Mouse (Mus musculus) macrophage (primary cell): Measurements from ENCODE around the gene Tulp2. TPM values are rescaled to one million over a fixed set of nuclear protein-coding genes. Genes with fewer than 3 reads are reported as not detected.
A peak's percentile ranks its signal among the peaks of the same experiment; 100 is the strongest.
"Not testable (repeated sequence)": the region's sequence is repeated elsewhere in the genome, so short reads cannot be mapped to it uniquely, and the experiment has no call there.

Source experiments
- H3K27ac ChIP-seq: fragments of 350-480 bp; formaldehyde crosslinking; 2 replicates; pipeline ENCODE4 v1.9.0; 2021
- H3K36me3 ChIP-seq: fragments of 350-480 bp; formaldehyde crosslinking; 2 replicates; pipeline ENCODE4 v1.9.0; 2021; ENCODE audit errors: inconsistent target
- H3K4me3 ChIP-seq: fragments of 350-480 bp; formaldehyde crosslinking; 2 replicates; pipeline ENCODE4 v1.9.0; 2021; ENCODE audit errors: inconsistent target
- H3K79me2 ChIP-seq: fragments of 350-480 bp; formaldehyde crosslinking; 2 replicates; pipeline ENCODE4 v1.9.0; 2021; ENCODE audit errors: inconsistent target
- WGBS: methylation state at CpG from one replicate; pipeline ENCODE4 v1.1.7; 2026; ENCODE audit warnings: inconsistent platforms; ENCODE audit not compliant: missing documents; 5-methylcytosine and 5-hydroxymethylcytosine counted together
- polyA plus RNA-seq: library from polyadenylated mRNA; stranded (reverse); fragments of 250-400 nt; gene quantifications from 3 replicates; pipeline ENCODE4 v1.2.4, GENCODE M21; 2018; ENCODE audit warnings: inconsistent platforms

Gene Tulp2
- polyA plus RNA-seq, 1 experiment from 2014 or later = not detected

GRCm38 (mm10) chr7:45514411-45514810 is 32.7 kb downstream of the Tulp2 start:
- Histone ChIP-seq H3K79me2 (peaks cover 6% of the 10 kb centered on the region; the same call in 1 of the 2 replicates), H3K36me3 (no peaks in the 10 kb centered on the region), H3K4me3 (no peak overlapping the region), H3K27ac (no peak overlapping the region)
- 96% methylated on average over 7 of the region's 7 CpGs for WGBS

- Histone ChIP-seq H3K27ac (no peak overlapping the region), H3K79me2 (no peaks in the 10 kb centered on the region), H3K4me3 (no peak overlapping the region), H3K36me3 (no peaks in the 10 kb centered on the region)
- WGBS = 68% methylated on average over 15 of the region's 16 CpGs
These were observed 33.8 kb downstream of the Tulp2 start for GRCm38 (mm10) chr7:45515436-45515835.

GRCm38 (mm10) chr7:45516846-45517245 is 35.2 kb downstream of the Tulp2 start:
- not testable (repeated sequence) for H3K27ac ChIP-seq, H3K79me2 ChIP-seq, H3K4me3 ChIP-seq, H3K36me3 ChIP-seq
- WGBS = 62% methylated on average over 4 of the region's 5 CpGs

- H3K4me3 ChIP-seq = no peak overlapping the region
- 96% methylated on average over 16 of the region's 16 CpGs for WGBS
- peaks cover 16% of the 10 kb centered on the region for H3K79me2 ChIP-seq
- H3K27ac ChIP-seq = no peak overlapping the region
- H3K36me3 ChIP-seq = no peaks in the 10 kb centered on the region
These were observed 36.9 kb downstream of the Tulp2 start for GRCm38 (mm10) chr7:45518618-45519017.

- Histone ChIP-seq H3K27ac (no peak overlapping the region), H3K4me3 (no peak overlapping the region), H3K79me2 (peaks cover 25% of the 10 kb centered on the region), H3K36me3 (no peaks in the 10 kb centered on the region)
- 90% methylated on average over 8 of the region's 8 CpGs for WGBS
These were observed 37.9 kb downstream of the Tulp2 start for GRCm38 (mm10) chr7:45519345-45520120.

- no peak overlapping the region for H3K4me3 ChIP-seq
- WGBS = 96% methylated on average over 7 of the region's 7 CpGs
These were observed 38.9 kb downstream of the Tulp2 start for GRCm38 (mm10) chr7:45520605-45521004.

GRCm38 (mm10) chr7:45521728-45522184 is 40.1 kb downstream of the Tulp2 start:
- Histone ChIP-seq H3K79me2 (peaks cover 40% of the 10 kb centered on the region), H3K36me3 (no peaks in the 10 kb centered on the region), H3K4me3 (peak overlapping the region; percentile 32), H3K27ac (peak overlapping the region; percentile 58)
- under 1% methylated on average over 28 of the region's 28 CpGs for WGBS

More at GRCm38 (mm10) chr7:45520605-45521004, 38.9 kb downstream of the Tulp2 start:
- peaks cover 36% of the 10 kb centered on the region for H3K79me2 ChIP-seq
- H3K27ac ChIP-seq = no peak overlapping the region
- H3K36me3 ChIP-seq = no peaks in the 10 kb centered on the region

- Histone ChIP-seq H3K27ac (no peak overlapping the region), H3K36me3 (no peaks in the 10 kb centered on the region), H3K79me2 (peaks cover 40% of the 10 kb centered on the region), H3K4me3 (no peak overlapping the region; the same call in 1 of the 2 replicates)
- WGBS = 66% methylated on average over 16 of the region's 16 CpGs
These were observed 40.6 kb downstream of the Tulp2 start for GRCm38 (mm10) chr7:45522194-45522752.

GRCm38 (mm10) chr7:45522957-45523676 is 41.4 kb downstream of the Tulp2 start:
- H3K27ac ChIP-seq = peak overlapping the region; percentile 27; the same call in 1 of the 2 replicates

GRCm38 (mm10) chr7:45523678-45524170 is 42.0 kb downstream of the Tulp2 start:
- H3K27ac ChIP-seq = peak overlapping the region; percentile 27; the same call in 1 of the 2 replicates
- H3K4me3 ChIP-seq = peak overlapping the region; percentile 17; the same call in 1 of the 2 replicates
- WGBS = 75% methylated on average over 10 of the region's 13 CpGs
- H3K79me2 ChIP-seq = peaks cover 40% of the 10 kb centered on the region
- no peaks in the 10 kb centered on the region for H3K36me3 ChIP-seq

More at GRCm38 (mm10) chr7:45522957-45523676, 41.4 kb downstream of the Tulp2 start:
- peak overlapping the region; percentile 17; the same call in 1 of the 2 replicates for H3K4me3 ChIP-seq
- H3K36me3 ChIP-seq = no peaks in the 10 kb centered on the region
- peaks cover 40% of the 10 kb centered on the region for H3K79me2 ChIP-seq
- WGBS = 90% methylated on average over 15 of the region's 18 CpGs

- H3K36me3 ChIP-seq = no peaks in the 10 kb centered on the region
- peak overlapping the region; percentile 88 for H3K27ac ChIP-seq
- H3K4me3 ChIP-seq = peak overlapping the region; percentile 95
- WGBS = 14% methylated on average over 12 of the region's 12 CpGs
- peaks cover 40% of the 10 kb centered on the region for H3K79me2 ChIP-seq
These were observed 43.4 kb downstream of the Tulp2 start for GRCm38 (mm10) chr7:45524841-45525621.

GRCm38 (mm10) chr7:45525809-45526473 is 44.3 kb downstream of the Tulp2 start, which contains the start of the genes Ppp1r15a and Plekha4:
Gene Ppp1r15a (minus strand): TSS chr7:45526268.
Gene Plekha4 (plus strand): TSS chr7:45526330.
- Histone ChIP-seq H3K4me3 (peak within 1 kb of the TSS; percentile 95), H3K79me2 (peaks cover 40% of the 10 kb centered on the region), H3K36me3 (no peaks in the 10 kb centered on the region), H3K27ac (peak within 1 kb of the TSS; percentile 88)
- under 1% methylated on average over 53 of the region's 54 CpGs for WGBS

GRCm38 (mm10) chr7:45526474-45527120 is 44.9 kb downstream of the Tulp2 start:
- 64% methylated on average over 3 of the region's 7 CpGs for WGBS
- Histone ChIP-seq H3K27ac (peak overlapping the region; percentile 88), H3K79me2 (peaks cover 40% of the 10 kb centered on the region), H3K36me3 (no peaks in the 10 kb centered on the region), H3K4me3 (peak overlapping the region; percentile 95)
